Mouse (Mus musculus) brain, embryonic 14.5 days (tissue): ENCODE data around the gene Kctd3. TPM values are rescaled to one million over a fixed set of nuclear protein-coding genes. Genes with fewer than 3 reads are reported as not detected.
"Not testable (repeated sequence)": the region's sequence is repeated elsewhere in the genome, so short reads cannot be mapped to it uniquely, and the experiment has no call there.

Experiments
- DNase-seq: peaks from one replicate; pipeline ENCODE4 v3.0.0-alpha.2; 2011; ENCODE audit warnings: low read depth
- CTCF ChIP-seq: fragments of 200-500 bp; IDR thresholded peaks from 2 replicates; pipeline ENCODE4 v1.5.1; 2012; ENCODE audit warnings: inconsistent platforms, mild to moderate bottlenecking, moderate library complexity, borderline replicate concordance; ENCODE audit not compliant: insufficient read depth, insufficient read length; ENCODE audit errors: extremely low read depth
- POLR2A ChIP-seq: fragments of 200-500 bp; IDR thresholded peaks from 2 replicates; pipeline ENCODE4 v1.6.1; 2012; ENCODE audit warnings: mild to moderate bottlenecking, inconsistent platforms, borderline replicate concordance; ENCODE audit not compliant: poor library complexity, insufficient read depth, insufficient read length, severe bottlenecking; ENCODE audit errors: extremely low read depth
- polyA plus RNA-seq: library from polyadenylated mRNA; depleted of rRNA; stranded (reverse); fragments of >200 nt; gene quantifications from 2 replicates; pipeline ENCODE4 v1.2.3, GENCODE M21; 2012

The Kctd3 gene
- polyA plus RNA-seq, 1 experiment = 97.5 TPM

GRCm38 (mm10) chr1:189039348-189039747 is 31.7 kb upstream of the Kctd3 start:
- no peak for TF ChIP-seq POLR2A
- no peak for TF ChIP-seq CTCF
- DNase-seq = no peak

- DNase-seq = not testable (repeated sequence)
Observed at GRCm38 (mm10) chr1:189032817-189033216, 25.2 kb upstream of the Kctd3 start.

DNA sequence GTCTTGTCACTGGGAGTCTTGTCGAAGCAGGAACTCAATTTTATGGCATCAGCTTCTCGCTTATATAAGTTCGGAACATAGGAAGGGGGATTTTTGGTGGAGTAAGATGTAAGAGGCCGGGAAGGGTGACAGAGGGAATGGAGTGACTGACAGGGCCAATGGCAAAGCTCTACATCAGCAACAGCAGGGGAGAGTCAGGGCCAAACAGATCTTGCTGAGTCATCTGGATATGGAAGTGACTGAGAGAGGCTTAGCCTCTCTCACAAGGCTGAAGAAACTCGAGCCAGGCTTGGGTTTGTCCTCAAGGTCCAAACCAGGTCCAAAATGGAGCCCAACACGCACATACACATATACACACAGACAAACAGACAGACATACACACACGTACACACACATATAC is 23.3 kb upstream of the Kctd3 start:
- TF ChIP-seq POLR2A (no peak), CTCF (no peak)
- DNase-seq = no peak

DNA sequence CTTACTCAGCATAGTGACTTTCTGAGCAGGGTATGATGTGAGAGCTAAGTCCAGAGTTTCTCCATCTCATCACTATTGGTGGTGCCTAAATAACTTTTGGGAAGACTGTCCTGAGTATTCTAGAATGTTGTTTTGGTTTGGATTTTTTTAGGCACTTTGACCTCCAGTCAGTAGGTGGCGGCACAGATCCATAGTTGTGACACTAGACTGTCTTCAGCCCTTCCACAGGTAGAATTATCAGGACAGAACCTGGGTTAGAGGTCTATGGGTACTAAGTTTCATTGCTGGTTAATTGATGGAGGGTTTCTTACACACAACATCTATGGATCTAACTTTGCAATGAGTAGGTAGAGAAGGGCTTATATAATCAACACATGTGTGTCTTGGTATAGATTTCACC is 20.6 kb upstream of the Kctd3 start:
- TF ChIP-seq POLR2A (no peak), CTCF (peak; percentile 66; the same call in 1 of the 2 replicates)
- DNase-seq = peak; percentile 57

GRCm38 (mm10) chr1:189026885-189027284 is 19.2 kb upstream of the Kctd3 start:
- DNase-seq = peak; percentile 70
- TF ChIP-seq CTCF (peak; percentile 39; the same call in 1 of the 2 replicates), POLR2A (no peak)

GRCm38 (mm10) chr1:189023701-189024080 is 16.1 kb upstream of the Kctd3 start:
- TF ChIP-seq POLR2A (no peak), CTCF (no peak)
- DNase-seq = peak; percentile 61

DNA sequence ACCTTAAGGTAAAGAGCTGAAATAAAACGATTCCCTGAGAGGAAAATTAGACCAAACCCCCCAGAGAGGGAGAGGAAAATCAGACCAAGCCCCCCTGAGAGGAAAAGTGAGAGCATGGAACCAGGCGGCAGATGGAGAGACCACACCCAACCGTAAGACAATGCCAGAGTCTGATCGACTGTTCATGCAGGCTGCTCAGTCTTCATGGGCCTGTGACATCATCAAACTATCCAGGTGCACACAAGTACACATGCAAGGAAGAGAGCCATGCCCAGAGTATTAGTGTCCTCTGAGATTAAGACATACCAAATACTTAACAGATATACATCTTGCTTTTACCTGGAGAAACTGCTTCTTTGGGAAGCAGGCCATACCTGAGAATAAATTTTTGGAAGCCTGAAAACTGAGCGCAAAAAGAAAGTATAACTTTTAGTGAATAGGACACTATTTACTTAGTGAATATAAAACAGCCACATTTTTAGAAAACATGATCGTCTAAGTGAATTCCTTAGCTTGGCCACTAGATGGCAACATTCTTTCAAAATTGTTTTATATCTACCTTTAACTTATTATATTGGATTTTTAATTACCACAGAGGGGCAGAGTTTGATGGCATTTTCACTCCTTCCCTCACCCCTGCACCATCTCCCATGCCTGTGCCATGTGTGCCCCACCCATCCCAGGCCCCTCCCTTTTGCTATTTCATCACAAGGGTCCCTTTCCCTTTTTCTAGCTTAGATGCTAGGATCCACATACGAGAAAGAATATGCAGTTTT is 15.5 kb upstream of the Kctd3 start:
- peak; percentile 58 for DNase-seq
- TF ChIP-seq CTCF (peak; percentile 38; the same call in 1 of the 2 replicates), POLR2A (no peak)

GRCm38 (mm10) chr1:189015372-189015771 is 7.7 kb upstream of the Kctd3 start:
- no peak for TF ChIP-seq CTCF
- no peak for TF ChIP-seq POLR2A
- no peak for DNase-seq

- peak; percentile 25 for DNase-seq
- TF ChIP-seq POLR2A = no peak
- no peak for TF ChIP-seq CTCF
Observed at GRCm38 (mm10) chr1:189013587-189013921, 5.9 kb upstream of the Kctd3 start.

- peak; percentile 22 for DNase-seq
- no peak for TF ChIP-seq CTCF
- TF ChIP-seq POLR2A = no peak
Observed at GRCm38 (mm10) chr1:189012846-189013586, 5.4 kb upstream of the Kctd3 start.

DNA sequence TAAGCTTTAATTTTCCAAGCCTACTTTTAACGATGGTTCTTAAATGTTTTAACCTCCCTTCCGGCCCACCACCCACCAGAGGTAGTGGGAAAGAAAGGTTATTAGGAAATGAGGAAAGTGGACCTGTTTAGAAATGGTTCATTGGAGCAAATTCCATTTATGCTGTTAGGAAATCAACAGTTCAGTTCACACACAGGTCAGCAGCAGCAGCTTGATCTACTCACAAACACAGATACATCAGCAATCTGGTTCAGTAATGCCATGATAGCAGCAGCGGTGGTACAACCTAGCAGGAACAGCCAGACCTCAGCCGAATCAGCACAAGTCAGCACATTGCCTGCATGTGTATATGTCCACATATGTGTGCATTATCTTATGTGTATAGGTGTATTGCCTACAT is 3.0 kb upstream of the Kctd3 start:
- TF ChIP-seq CTCF (no peak), POLR2A (no peak)
- no peak for DNase-seq

DNA sequence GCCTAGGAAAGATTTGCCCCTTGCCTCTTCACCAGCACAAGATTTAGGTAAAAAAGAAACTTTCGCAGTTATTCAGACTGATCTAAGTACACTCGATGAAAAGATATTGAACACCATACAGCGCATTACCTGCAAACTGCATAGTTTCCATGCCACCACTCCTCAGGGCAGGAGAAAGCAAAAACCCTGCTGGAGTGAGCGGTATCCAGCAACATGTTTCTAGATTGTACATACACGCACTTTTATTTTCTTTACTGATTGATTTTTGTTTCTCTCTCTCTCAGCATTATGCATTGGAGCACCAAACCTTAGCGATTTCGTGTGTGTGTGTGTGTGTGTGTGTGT is 311 bp upstream of the Kctd3 start:
- no peak for TF ChIP-seq POLR2A
- TF ChIP-seq CTCF = no peak
- DNase-seq = no peak
